Mouse (Mus musculus) effector memory CD4-positive, alpha-beta T cell, adult 5 months (primary cell): ENCODE data around the gene Msrb2. TPM values are rescaled to one million over a fixed set of nuclear protein-coding genes. Genes with fewer than 3 reads are reported as not detected.

Experiments used
- polyA plus RNA-seq: library from polyadenylated mRNA; unstranded; fragments of 100-300 nt; shearing (Covaris generic); gene quantifications from one replicate; pipeline ENCODE4 v1.2.1, GENCODE M21; 2017

The Msrb2 gene
- polyA plus RNA-seq = 10.6 TPM

DNA sequence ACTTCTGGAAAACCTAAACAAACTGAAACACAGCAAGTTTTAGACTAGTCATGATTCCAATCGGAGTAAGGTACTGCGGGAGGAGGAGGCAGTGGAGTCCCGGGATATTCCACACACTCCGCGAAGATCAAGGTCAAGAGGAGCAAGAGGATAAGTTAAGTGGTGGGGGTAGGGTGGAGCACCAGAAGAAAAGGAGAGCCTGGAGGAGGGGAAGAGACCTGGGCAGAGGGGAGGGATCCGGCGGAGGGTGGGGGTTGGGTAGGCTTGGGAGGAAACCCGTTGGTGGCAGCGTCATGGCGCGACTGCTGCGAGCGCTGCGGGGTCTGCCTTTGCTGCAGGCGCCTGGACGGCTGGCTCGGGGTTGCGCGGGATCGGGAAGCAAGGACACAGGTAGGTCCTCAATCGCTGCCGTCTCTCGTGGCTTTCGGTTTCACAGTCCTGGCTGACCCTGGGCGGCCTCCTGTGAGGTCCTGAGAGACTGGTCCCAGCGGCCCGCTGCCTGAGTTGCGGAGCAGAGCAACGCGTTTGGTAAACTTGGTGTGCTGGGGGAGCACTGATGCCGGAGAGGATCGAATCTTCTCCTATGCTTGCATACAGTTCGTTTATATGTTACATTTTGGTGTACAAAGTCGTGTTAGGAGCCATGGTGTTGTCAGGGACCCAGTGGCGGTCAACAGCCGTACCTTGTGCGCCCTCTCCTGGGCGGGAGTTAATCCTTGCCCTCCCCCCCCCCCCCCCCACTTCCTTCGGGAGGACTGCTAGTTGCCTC lies at the start of gene Msrb2:
TSS of gene Msrb2 (plus strand) at position 51 of the 769 bp plus-strand sequence.

Other genes starting within 250 kb of the Msrb2 start
- 3.5 TPM for gene Armc3, start 172.1 kb upstream of the Msrb2 start, polyA plus RNA-seq
- gene Ptf1a, start 74.2 kb downstream of the Msrb2 start, polyA plus RNA-seq = not detected
- gene 4921504E06Rik, start 182.5 kb downstream of the Msrb2 start, polyA plus RNA-seq = not detected